Mouse (Mus musculus) left cerebral cortex, postnatal 10 days (tissue): ENCODE measurements at regions not wholly inside any gene's neighbourhood (a gene's known extent, or its start where the extent isn't known, plus 50 kb on each side); places are given as distances from the start of the nearest gene placed in this dataset.
A peak's percentile ranks its signal among the peaks of the same experiment; 100 is the strongest.

Source experiments
- DNase-seq, 2 experiments: peaks; one replicate each; pipeline ENCODE4 v3.0.0; 2021 to 2022; ENCODE audit warnings: low spot score in 2 of 2, mixed read lengths in 1 of 2; ENCODE audit errors: extremely low spot score in 1 of 2
- intact Hi-C: fragments of 180-260 bp; cut with DNase I; formaldehyde crosslinking; loops from one replicate; pipeline ENCODE4 v1.15.1; 2025

DNA sequence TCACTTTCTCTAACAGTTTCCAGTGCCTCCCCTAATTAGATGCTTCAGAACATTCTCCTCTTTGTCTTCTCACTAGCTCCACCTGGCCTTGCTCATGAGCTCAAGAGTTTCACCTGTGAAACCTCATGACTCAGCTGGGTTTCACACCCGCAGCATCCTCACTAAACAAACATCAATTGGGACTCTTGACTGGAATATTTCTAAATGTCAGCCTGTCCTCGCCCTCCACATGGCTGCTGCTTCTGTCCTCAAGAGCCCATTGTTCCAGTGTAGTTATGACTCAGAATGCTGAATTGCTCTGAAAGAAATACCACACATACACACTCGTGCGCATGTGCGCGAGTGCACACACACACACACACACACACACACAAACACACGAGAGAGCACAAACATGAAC is 407.2 kb downstream of the Prss52 start:
- no peak for DNase-seq
- intact Hi-C loops = no loop called here

DNA sequence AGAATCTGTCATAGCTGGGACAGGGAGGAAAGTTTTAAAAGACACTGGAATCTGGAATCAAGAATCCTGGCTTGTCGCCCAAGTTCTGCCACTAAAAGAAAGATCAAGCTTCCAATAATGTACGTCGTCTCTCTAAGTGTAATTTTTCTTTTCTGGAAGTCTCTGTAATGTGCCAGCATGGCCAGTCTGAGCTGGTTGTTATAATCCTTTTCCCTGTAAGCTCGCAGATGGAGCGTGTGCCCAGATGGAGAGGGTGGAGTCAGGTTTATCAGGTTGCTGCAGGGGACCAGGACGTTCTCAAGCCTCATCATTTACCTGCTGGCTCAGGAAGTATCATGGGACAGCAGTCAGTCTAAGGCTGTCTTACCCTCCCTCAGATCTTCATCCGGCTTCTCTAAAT is 408.6 kb downstream of the Prss52 start:
- DNase-seq = no peak
- intact Hi-C loops = no loop called here

DNA sequence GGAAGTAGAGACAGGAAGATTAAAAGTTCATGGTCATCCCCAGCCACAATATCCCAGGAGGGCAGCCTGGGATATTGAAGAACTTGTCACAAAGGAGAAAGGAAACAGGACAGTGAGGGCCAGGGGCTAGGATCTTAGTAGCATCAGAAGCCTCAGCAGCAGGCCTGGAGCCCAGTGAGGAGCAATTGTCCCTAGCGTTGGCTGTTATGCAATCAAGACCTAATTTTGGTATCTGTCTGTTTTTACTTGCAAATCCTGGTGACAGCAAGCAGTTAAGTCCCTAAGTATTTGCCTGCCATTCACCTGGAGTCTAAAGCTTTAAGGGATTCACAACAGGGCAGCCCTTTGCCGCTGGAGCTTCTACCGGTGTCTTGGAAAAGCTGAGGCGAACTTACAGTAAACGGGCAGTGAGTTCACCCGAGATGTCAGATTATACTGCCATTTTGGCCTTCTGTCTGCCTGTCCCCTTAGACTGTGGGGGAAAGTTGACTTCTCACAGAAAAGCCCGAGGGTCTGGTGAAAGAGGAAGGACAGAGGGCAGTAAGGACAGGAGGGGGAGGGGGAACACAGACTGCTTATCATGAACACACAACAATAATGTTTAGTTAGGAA is 413.6 kb downstream of the Prss52 start:
- intact Hi-C loops = no loop called here
- no peak for DNase-seq

DNA sequence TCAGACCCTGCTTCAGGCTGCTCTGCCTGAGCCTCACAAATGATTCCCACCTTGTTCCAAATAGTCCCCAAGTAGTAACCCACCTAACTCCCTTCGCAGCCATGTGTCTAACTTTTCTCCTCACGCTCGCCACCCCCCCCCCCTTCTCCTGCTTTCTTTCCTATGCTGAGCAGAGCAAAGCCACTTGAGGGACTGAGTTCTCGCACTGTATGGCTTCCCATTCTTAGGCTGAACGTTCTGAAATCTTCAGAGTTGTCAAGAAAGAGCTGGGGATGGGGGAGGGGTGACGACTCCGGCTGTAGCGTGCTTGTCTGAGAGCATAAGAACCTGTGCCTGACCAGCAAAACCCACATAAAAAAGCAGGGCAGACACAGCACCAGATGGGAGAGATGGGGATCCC is 420.6 kb downstream of the Prss52 start:
- peak in 1 of 2 experiments; percentile 47 for DNase-seq
- intact Hi-C loops = no loop called here

DNA sequence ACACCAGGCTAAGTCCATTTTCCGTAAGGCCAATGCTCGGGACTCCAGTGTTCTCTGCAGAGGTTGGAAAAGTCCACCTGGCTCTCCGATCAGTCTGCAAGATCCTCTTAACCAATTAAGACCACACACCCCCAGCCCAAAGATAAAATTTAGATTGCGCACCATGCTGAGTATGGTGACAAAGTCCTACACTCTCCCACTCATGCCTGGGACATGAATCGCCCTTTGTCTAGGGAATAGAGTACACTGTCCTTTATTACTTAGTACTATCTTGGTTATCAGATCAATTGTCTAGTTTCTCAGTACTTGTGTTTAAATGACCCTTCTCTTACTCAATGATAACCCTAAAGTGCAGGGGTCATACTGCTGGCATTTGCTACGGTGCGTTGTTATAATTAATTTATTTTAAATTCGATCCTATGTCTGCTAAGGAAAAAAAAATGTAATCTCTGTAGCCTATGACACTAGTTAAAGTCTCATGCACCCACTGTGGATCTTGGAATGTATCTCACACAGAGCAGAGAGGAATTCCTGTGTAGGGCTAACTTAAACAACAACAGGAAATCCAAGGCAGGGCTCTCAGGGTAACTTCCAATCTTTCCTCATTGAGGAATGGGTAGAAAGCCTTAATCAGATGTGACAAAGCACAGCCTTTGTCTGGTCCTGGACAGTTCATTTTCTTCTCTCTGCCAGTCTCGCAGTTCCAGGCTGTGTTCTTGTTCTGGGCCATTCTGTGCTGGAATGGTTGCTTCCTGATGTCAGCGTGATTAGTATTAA is 421.4 kb downstream of the Prss52 start:
- intact Hi-C loops = no loop called here

DNA sequence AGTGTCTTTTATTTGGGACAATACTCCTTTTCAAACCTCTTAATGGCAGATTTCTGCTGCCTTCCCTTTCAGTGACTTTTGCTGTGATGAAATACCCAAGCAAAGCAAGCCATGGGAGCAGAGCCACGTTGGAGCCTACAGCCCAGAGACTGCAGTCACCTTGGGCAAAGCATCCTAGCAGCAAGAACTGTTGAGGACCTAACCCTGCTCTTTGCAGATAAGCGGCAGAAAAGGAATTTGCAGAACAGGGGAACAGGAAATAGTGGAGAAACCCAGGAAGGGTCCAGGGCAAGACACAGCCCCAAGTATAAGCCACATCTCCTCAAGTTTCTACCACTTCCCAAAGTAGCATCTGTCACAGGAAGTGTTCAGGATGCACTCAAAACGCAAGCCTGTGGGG is 426.5 kb downstream of the Prss52 start:
- intact Hi-C loops = loop anchor here (2.0 kb wide), 1 partner anchor 56 kb away; no protein-coding TSS in a partner anchor
- DNase-seq = no peak

More for the DNA sequence above, 421.4 kb downstream of the Prss52 start:
- DNase-seq = no peak

DNA sequence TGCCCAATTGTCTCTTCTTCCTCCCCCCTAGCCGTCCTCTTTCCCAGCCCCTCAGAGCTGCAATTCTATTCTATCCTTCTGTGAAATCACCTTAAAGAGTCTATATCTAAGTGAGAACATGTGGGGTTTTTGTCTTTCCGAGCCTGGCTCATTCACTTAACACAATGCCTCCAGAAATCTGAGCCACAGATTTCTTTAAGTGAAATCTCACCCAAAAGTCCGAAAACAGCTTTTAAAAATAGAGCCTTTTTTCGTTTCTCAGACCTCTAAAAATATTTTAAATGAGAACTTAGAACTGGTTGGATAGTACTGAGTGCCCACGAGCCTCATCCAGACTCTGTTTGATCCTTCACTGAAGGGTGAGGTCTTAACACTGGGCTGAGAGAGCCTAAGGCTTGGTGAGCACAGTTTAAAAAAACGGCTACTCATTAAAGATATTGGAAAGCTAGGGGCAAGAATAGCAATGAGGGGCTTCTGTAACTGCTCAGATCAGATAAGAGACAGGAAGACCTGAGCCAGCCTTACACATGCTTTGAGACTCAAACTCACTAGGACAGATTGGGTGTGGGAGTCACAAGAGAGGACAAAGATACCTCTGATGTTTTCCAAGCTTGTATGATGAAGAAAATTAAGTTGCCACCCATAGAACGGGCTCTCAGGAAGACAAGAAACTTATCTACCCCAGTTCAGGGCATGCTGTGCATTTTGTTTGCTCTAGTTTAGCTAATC is 427.3 kb downstream of the Prss52 start:
- no peak for DNase-seq
- intact Hi-C loops = loop anchor here (2.0 kb wide), 1 partner anchor 55 kb away; no protein-coding TSS in a partner anchor

DNA sequence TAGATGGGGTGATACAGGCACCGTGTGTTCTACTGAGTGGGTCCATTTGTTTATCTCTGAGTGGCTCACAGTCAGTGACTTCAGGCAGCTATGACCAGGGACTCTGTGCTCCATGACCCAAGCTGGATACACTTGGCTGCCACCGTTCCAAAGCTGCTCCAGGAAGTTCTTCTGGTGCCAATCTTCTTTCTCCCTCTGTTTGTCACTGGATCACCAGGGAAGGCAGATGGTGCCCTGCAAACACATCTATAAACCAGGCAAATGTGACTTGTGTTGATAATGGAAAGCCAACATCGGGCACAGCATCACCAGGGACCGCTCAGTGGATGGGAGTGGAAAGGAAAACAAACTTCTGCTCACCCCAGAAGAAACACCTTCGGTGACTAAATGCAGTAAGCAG is 428.3 kb downstream of the Prss52 start:
- intact Hi-C loops = no loop called here
- no peak for DNase-seq

DNA sequence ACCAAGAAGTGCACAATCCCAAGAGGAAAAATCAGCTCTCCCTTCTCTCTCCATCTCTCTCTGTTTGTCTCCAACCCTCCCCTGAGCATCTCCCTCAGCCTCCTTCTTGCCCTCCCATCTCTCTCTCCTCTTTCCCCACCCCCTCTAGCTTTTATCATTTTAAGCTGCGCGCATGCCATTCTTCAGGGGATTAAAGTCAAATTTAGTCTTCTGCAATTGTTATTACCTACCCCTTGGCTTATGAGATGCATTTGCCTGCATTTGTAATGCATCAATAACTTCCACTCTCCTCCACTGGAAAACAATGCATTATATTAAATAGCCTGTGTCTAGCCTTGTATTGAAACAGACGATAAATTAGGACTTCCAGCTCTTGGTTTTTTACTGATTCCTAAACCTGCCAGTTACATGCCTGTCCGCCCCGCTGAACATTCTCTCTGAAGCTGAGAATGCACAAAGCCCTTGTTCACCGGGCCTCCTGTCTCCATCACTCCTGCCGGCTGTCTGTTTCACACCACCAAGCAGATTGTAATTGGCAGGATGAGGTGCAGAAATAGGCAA is 429.6 kb downstream of the Prss52 start:
- intact Hi-C loops = no loop called here
- no peak for DNase-seq

DNA sequence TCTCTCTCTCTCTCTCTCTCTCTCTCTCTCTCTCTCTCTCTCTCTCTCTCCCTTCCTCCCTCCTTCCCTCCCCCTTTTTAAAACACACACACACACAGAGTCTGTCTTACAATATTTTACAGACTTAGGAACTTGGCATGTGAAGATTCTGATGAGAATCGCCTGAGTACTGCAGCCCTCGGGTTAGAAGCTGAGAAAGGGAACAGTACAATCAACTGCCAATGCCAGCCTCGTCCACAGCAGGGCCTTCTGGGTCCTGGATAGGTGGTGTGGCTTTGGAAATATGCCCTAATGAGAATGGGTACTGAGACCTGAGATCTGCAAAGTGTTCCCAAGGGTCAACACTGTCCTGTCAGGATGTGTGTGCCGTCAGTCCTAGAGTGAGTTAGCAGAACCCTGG is 430.1 kb downstream of the Prss52 start:
- no peak for DNase-seq
- intact Hi-C loops = no loop called here

DNA sequence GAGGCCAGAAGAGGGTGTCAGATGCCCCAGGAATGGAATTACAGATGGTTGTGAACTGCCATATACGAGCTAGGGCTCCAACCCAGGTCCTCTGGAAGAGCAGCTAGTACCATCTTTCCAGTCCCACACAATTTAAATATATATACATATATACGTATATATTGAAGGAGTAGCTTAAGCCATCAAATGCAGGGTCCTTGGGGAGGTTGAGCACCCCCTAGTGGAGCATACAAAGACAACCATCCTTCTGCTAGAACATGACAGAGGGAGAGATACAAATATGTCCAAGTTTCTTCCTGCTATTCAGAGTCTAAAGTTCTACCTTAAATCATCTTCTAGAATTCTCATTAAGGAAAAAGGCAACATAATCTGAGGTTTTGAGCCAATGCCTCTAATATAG is 435.4 kb downstream of the Prss52 start:
- DNase-seq = no peak
- intact Hi-C loops = loop anchor here (5.0 kb wide), 1 partner anchor 33 kb away; no protein-coding TSS in a partner anchor

DNA sequence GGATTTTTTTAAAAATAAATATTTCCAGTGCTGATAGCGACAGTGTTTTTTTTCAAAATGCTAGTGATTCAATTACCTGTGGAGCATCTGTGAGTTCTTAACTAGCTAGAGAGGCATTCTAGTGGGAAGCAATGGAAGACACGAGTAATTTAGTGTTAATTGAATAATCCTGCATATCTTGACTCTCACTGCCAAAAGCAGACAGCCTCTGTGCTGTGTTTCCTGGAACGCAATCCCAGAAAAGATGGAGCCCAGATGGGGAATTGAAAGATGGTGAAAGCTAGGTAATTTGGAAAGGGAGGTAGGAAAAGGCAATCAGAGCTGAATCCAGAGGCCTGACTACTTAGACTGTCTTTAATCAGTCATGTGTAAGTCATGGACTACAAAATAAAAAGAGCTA is 441.0 kb downstream of the Prss52 start:
- no peak for DNase-seq
- intact Hi-C loops = no loop called here

DNA sequence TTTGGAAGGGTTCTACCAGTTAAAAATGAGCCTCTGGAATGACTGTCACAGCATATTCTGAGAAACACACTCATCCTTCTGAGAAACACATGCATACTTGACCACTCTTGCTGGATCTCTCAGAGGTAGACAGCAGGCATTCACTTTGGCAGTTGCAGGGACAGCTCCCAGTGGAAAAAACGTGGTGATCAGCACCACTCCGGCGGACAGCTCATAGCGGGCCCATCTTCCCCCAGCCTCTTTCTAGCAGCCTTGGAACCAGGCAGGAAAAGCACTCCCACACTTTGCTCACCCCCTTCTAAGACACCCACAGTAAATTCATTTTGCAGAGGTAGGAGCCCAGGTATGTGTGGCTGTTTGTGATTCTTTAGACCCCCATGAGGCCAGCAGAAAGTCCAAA is 442.7 kb downstream of the Prss52 start:
- intact Hi-C loops = no loop called here

DNA sequence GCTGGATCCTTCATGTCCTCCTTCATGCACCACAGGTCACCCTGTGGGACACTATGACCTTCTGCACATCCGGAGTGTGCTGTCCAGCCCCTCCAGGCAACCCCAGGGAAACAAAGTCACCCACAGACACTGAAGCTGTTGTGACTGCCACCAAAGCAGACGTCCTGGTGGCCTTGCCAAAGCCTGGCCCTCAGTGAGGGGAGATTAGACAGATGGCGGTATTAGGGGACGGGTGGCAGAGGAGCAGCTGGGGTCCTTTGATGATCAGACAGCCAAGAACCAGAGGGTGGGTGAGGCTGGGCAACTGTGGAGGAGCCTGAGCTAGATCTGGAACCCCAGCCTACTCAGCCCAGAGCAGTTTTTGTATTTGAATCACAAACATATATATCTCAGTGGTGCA is 448.9 kb downstream of the Prss52 start:
- no peak for DNase-seq

More for the DNA sequence above, 442.7 kb downstream of the Prss52 start:
- peak in 1 of 2 experiments; percentile 43 for DNase-seq

DNA sequence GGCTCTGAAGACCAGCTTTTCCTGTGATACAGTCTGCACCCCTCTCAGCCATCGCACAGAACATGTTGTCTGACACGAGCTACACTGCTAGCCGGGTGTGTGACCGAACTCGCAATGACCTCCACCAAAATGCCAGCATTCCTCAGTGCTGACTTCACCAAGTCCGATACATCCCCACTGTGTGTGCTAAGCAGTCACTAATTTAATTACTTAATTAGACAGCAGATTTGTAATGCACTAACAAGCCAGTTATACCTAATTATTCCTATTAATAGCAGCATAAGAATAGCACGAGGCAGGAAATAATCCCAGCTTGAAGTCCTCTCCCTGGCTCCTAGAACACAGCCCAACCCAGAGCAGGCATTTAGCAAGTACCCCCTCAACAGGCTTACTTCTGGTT is 452.0 kb downstream of the Prss52 start:
- DNase-seq = no peak
- intact Hi-C loops = no loop called here

More for the DNA sequence above, 448.9 kb downstream of the Prss52 start:
- intact Hi-C loops = no loop called here

DNA sequence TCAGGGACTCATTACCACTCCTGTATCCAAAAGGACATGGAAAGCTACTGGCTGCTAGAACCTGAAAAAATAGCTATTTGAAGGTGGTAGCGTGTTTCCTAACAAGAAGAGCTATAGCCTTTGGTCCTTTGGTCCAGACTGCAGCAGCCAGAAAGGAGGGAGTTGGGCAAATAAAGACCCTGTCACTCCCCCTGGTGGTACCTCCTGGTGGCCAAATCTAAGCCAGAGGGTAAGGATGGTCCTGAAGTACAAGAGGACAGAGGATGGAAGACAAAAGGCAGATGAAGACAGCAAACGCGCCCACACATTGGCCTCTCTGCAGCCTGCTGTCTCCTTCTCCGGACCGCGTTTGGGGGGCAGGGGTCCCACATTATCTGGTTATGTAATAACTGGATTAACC is 453.4 kb downstream of the Prss52 start:
- intact Hi-C loops = no loop called here
- DNase-seq = no peak

DNA sequence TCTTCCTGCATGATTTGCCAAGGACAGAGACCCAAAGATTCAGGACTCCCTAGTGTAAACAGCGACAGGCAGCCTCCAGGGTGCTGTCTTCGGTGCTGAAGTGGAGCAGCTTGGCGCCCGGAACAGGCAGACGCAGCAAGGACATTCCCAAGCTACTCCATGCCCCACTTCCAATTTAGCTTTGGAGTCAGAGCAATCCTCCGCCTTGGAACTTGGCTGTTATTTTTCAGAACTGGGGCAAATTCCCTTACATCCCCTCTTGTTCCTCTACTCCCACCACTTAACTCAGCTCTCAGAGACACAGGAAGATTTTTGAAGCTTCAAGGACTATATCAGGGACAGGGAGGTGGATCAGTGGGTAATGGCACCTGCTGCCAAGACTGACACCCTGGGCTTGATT is 464.6 kb downstream of the Prss52 start:
- intact Hi-C loops = no loop called here
- peak in 1 of 2 experiments; percentile 43 for DNase-seq

DNA sequence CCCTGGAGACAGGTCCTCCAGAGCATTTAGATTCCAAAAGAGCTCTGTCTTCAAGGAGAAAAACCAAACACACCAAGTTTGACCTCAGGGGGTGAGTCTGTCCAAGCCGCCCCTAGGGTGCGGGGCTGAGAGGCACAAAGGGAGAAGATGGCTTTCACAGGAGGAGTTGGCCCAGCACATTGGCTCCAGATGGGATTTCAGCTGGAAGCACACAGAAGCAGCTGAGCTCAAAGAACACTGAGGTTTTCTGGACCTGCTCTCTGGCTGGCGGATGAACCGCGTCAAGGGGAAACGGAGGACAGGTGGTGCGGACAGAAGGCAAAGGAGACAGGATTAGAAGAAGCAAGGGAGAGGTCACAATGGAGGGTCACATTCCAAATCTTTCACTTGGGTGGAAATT is 466.9 kb downstream of the Prss52 start:
- intact Hi-C loops = loop anchor here (5.0 kb wide), 1 partner anchor 34 kb away; no protein-coding TSS in a partner anchor
- no peak for DNase-seq

DNA sequence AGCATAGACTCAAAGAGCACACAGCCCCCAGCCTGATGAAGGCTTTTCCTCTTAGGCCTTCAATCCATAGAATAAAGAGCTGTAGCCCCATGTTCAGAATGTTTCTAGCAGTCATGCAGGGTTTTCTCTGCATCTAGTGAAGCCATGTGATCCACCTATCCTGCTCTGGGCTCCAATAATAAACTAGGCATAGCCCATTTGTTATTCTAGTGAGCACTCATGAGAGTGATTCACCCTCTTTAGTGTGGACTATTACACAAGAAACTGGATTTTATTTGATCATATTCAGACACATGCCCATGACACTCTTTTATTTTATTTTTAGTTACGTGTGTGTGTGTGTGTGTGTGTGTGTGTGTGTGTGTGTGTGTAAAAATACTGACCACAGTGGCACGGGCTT is 468.7 kb downstream of the Prss52 start:
- intact Hi-C loops = loop anchor here (5.0 kb wide), 1 partner anchor 35 kb away; no protein-coding TSS in a partner anchor
- no peak for DNase-seq
